13 mouse cellular contexts compared by ENCODE assay signal in the genomic region with DNA sequence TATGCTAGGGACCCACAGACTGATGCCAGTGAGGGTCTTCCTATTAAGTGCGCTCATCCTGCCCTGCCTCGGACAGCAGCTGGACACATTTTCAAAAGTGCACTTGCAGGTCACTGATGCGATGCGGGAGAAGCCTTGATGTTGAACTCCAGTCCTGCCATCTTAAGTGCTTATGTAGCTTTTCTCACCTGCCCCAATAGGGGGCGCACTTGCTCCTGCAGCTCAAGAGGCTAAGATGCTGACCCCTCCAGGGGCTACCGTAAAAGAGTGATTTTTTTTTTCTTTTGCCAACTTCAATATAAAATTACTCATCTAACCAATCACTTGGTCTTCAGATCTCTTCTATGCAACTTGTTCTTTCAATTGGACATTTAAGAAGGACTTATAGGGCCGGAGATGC.
DNase-seq lines count a peak whose midpoint lies in the region; ATAC-seq and TF ChIP-seq lines count a peak whose summit lies in the region.
"Had no signal": no experiment of that assay in that cellular context is flagged by ENCODE, and none has a peak within 500 bp of the region (broad histone marks: within the 10 kb centered on the region; RNA-seq: fewer than 3 reads in every experiment).

No protein-coding gene starts in this region.

- no peak overlapping the region for H3K27ac ChIP-seq in heart, adult 2 months
- no peak overlapping the region for H3K27ac ChIP-seq in lung, postnatal 0 days (ENCODE audit: low read length)
- no peak overlapping the region for H3K27ac ChIP-seq in liver, postnatal 0 days (ENCODE audit: low read depth)
- H3K27ac ChIP-seq in kidney, embryonic 14.5 days (ENCODE audit: low read depth, low read length): no peak overlapping the region
- no peak overlapping the region for H3K27ac ChIP-seq in forebrain, embryonic 11.5 days (ENCODE audit: low read depth, low read length)
- H3K27ac ChIP-seq: liver, embryonic 15.5 days had no signal

- no peaks in the 10 kb centered on the region for H3K27me3 ChIP-seq in heart, adult 2 months (ENCODE audit: control insufficient read depth, insufficient read depth, low read length)
- H3K27me3 ChIP-seq in lung, postnatal 0 days (replicated peaks; ENCODE audit: insufficient read depth, low read length): no peaks in the 10 kb centered on the region
- no peaks in the 10 kb centered on the region for H3K27me3 ChIP-seq in liver, postnatal 0 days (ENCODE audit: insufficient read depth, low read length)
- no peaks in the 10 kb centered on the region for H3K27me3 ChIP-seq in kidney, embryonic 14.5 days (ENCODE audit: control insufficient read depth, insufficient read depth, low read length)
- H3K27me3 ChIP-seq in forebrain, embryonic 11.5 days (ENCODE audit: control insufficient read depth, insufficient read depth, low read length): no peaks in the 10 kb centered on the region
- H3K27me3 ChIP-seq: liver, embryonic 15.5 days; megakaryocyte, embryonic 14.5 days had no signal

- no peak for DNase-seq in heart, adult 2 months
- no peak for DNase-seq in heart, adult 11 months
- no peak for DNase-seq in lung, postnatal 0 days (ENCODE audit: low spot score)
- no peak for DNase-seq in lung, postnatal 10 days
- DNase-seq in ES-CJ7 (ENCODE audit: low read depth, low spot score): peak; percentile 59
- DNase-seq in liver, postnatal 0 days: no peak
- no peak for DNase-seq in forebrain, embryonic 11.5 days (ENCODE audit: low spot score)
- DNase-seq: cerebellum, adult 2 months; embryo, embryonic 11 days; thymus, adult 18-20 months had no signal

- no peak for TF ChIP-seq POLR2A in heart, adult 2 months (IDR thresholded peaks at IDR 0.05; ENCODE audit: insufficient read depth, low read depth, low read length)

- no peak overlapping the region for H3K9ac ChIP-seq in heart, adult 2 months (ENCODE audit: low read depth, low read length)
- H3K9ac ChIP-seq in lung, postnatal 0 days (replicated peaks; ENCODE audit: low read depth): no peak overlapping the region
- no peak overlapping the region for H3K9ac ChIP-seq in liver, postnatal 0 days (replicated peaks)
- H3K9ac ChIP-seq in kidney, embryonic 14.5 days (ENCODE audit: low read depth, low read length): no peak overlapping the region
- no peak overlapping the region for H3K9ac ChIP-seq in forebrain, embryonic 11.5 days (ENCODE audit: low read length)
- H3K9ac ChIP-seq: liver, embryonic 15.5 days had no signal

- TF ChIP-seq CTCF in heart, adult 2 months (IDR thresholded peaks at IDR 0.05): peak; percentile 50
- TF ChIP-seq CTCF in lung, postnatal 0 days (IDR thresholded peaks at IDR 0.05): peak; percentile 29
- peak; percentile 63 for TF ChIP-seq CTCF in liver, postnatal 0 days (IDR thresholded peaks at IDR 0.05; ENCODE audit: low read depth)

- no peaks in the 10 kb centered on the region for H3K36me3 ChIP-seq in heart, adult 2 months (ENCODE audit: control insufficient read depth, insufficient read depth, low read length)
- H3K36me3 ChIP-seq in lung, postnatal 0 days (ENCODE audit: insufficient read depth, low read length): peaks cover 4% of the 10 kb centered on the region; the same call in 1 of the 2 replicates
- H3K36me3 ChIP-seq in liver, postnatal 0 days (replicated peaks; ENCODE audit: insufficient read depth, low read length): peaks cover 30% of the 10 kb centered on the region
- H3K36me3 ChIP-seq in kidney, embryonic 14.5 days (ENCODE audit: control insufficient read depth, insufficient read depth, low read length): no peaks in the 10 kb centered on the region
- H3K36me3 ChIP-seq in forebrain, embryonic 11.5 days (ENCODE audit: control insufficient read depth, insufficient read depth, low read length): no peaks in the 10 kb centered on the region; the same call in 1 of the 2 replicates

- H3K79me2 ChIP-seq in heart, adult 2 months (replicated peaks; ENCODE audit: control insufficient read depth, insufficient read depth, low read length): no peaks in the 10 kb centered on the region

- H3K9me3 ChIP-seq in lung, postnatal 0 days (ENCODE audit: low read length): no peaks in the 10 kb centered on the region
- no peaks in the 10 kb centered on the region for H3K9me3 ChIP-seq in liver, postnatal 0 days (ENCODE audit: low read length)
- H3K9me3 ChIP-seq in kidney, embryonic 14.5 days (ENCODE audit: control insufficient read depth, low read length): no peaks in the 10 kb centered on the region
- no peaks in the 10 kb centered on the region for H3K9me3 ChIP-seq in forebrain, embryonic 11.5 days (ENCODE audit: control insufficient read depth, low read length)
- H3K9me3 ChIP-seq: liver, embryonic 15.5 days; megakaryocyte, embryonic 14.5 days had no signal

- no peak overlapping the region for H3K4me2 ChIP-seq in lung, postnatal 0 days (replicated peaks; ENCODE audit: low read depth, low read length)
- no peak overlapping the region for H3K4me2 ChIP-seq in liver, postnatal 0 days (ENCODE audit: low read depth, low read length)
- H3K4me2 ChIP-seq in kidney, embryonic 14.5 days (replicated peaks; ENCODE audit: low read depth, low read length): no peak overlapping the region
- no peak overlapping the region for H3K4me2 ChIP-seq in forebrain, embryonic 11.5 days (ENCODE audit: low read depth, low read length, severe bottlenecking)
- H3K4me2 ChIP-seq: liver, embryonic 15.5 days had no signal

- no peak for TF ChIP-seq EP300 in heart, adult 2 months (IDR thresholded peaks at IDR 0.05; ENCODE audit: insufficient read depth, low read depth, low read length)
- TF ChIP-seq EP300 in lung, postnatal 0 days (IDR thresholded peaks at IDR 0.05): no peak
- no peak for TF ChIP-seq EP300 in liver, postnatal 0 days (IDR thresholded peaks at IDR 0.05; ENCODE audit: low read depth)

- intact Hi-C loops in heart, adult 2 months (cut with DNase I): no loop called here

- ATAC-seq in lung, postnatal 0 days: no peak
- ATAC-seq in liver, postnatal 0 days: no peak
- ATAC-seq in kidney, embryonic 14.5 days (ENCODE audit: low FRiP score, low TSS enrichment): no peak
- no peak for ATAC-seq in forebrain, embryonic 11.5 days (replicated peaks; ENCODE audit: low FRiP score)

- H3K4me3 ChIP-seq in heart, adult 2 months: no peak overlapping the region
- no peak overlapping the region for H3K4me3 ChIP-seq in lung, postnatal 0 days (ENCODE audit: low read depth, low read length)
- H3K4me3 ChIP-seq in liver, postnatal 0 days (ENCODE audit: low read depth, low read length): no peak overlapping the region
- H3K4me3 ChIP-seq in kidney, embryonic 14.5 days (ENCODE audit: low read length): no peak overlapping the region
- H3K4me3 ChIP-seq in forebrain, embryonic 11.5 days (ENCODE audit: low read depth, low read length): no peak overlapping the region
- H3K4me3 ChIP-seq: liver, embryonic 15.5 days; megakaryocyte, embryonic 14.5 days had no signal

- H3K4me1 ChIP-seq in heart, adult 2 months (ENCODE audit: control insufficient read depth, insufficient read depth, low read length): 0 out of 2 replicates have a peak, but pooled peaks cover 1% of the 10 kb centered on the region
- H3K4me1 ChIP-seq in lung, postnatal 0 days (ENCODE audit: insufficient read depth, low read depth, low read length): no peaks in the 10 kb centered on the region
- peaks cover 11% of the 10 kb centered on the region for H3K4me1 ChIP-seq in liver, postnatal 0 days (ENCODE audit: insufficient read depth)
- H3K4me1 ChIP-seq in kidney, embryonic 14.5 days (ENCODE audit: control insufficient read depth, insufficient read depth, low read length): no peaks in the 10 kb centered on the region
- no peaks in the 10 kb centered on the region for H3K4me1 ChIP-seq in forebrain, embryonic 11.5 days (replicated peaks; ENCODE audit: control insufficient read depth, insufficient read depth, low read length)

- WGBS in heart, adult 2 months: 80% methylated on average over 7 of the region's 7 CpGs
- 76% methylated on average over 7 of the region's 7 CpGs for WGBS in lung, postnatal 0 days
- WGBS in liver, postnatal 0 days (ENCODE audit: insufficient replicate concordance): 78% methylated on average over 7 of the region's 7 CpGs
- WGBS in kidney, embryonic 14.5 days: 70% methylated on average over 7 of the region's 7 CpGs
- WGBS in forebrain, embryonic 11.5 days: 73% methylated on average over 7 of the region's 7 CpGs
